Mouse (Mus musculus) small intestine, adult 2 months (tissue): ENCODE results near the gene Prtn3. TPM values are rescaled to one million over a fixed set of nuclear protein-coding genes. Genes with fewer than 3 reads are reported as not detected.
"Not testable (repeated sequence)": the region's sequence is repeated elsewhere in the genome, so short reads cannot be mapped to it uniquely, and the experiment has no call there.

Source experiments
- H3K27ac ChIP-seq: fragments of 200-500 bp; 2 replicates; pipeline ENCODE4 v1.5.1; 2012; ENCODE audit warnings: low read depth, low read length, control low read depth, inconsistent platforms; ENCODE audit not compliant: insufficient read depth
- H3K27me3 ChIP-seq: fragments of 200-500 bp; 2 replicates; pipeline ENCODE4 v1.6.1; 2012; ENCODE audit warnings: mild to moderate bottlenecking, moderate library complexity, low read length, inconsistent platforms; ENCODE audit not compliant: control insufficient read depth, insufficient read depth
- H3K36me3 ChIP-seq: fragments of 200-500 bp; 2 replicates; pipeline ENCODE4 v1.6.1; 2012; ENCODE audit warnings: mild to moderate bottlenecking, low read length, control low read depth, inconsistent platforms; ENCODE audit not compliant: control insufficient read depth, insufficient read depth
- H3K4me1 ChIP-seq: fragments of 200-500 bp; 2 replicates; pipeline ENCODE4 v1.6.1; 2012; ENCODE audit warnings: low read length, inconsistent platforms, mixed read lengths; ENCODE audit not compliant: control insufficient read depth, insufficient read depth, insufficient read length
- H3K4me3 ChIP-seq: fragments of 200-500 bp; 2 replicates; pipeline ENCODE4 v1.5.1; 2012; ENCODE audit warnings: low read depth, mild to moderate bottlenecking, control low read depth, inconsistent platforms, low read length, moderate library complexity
- CTCF ChIP-seq: fragments of 200-500 bp; IDR thresholded peaks from 2 replicates; pipeline ENCODE4 v1.5.1; 2012; ENCODE audit warnings: low read depth, mild to moderate bottlenecking, control low read depth, inconsistent platforms, low read length, moderate library complexity, mixed read lengths; ENCODE audit not compliant: insufficient replicate concordance, insufficient read length; ENCODE audit errors: extremely low read depth
- POLR2A ChIP-seq: fragments of 200-500 bp; IDR thresholded peaks from 2 replicates; pipeline ENCODE4 v1.6.1; 2012; ENCODE audit warnings: low read depth, mild to moderate bottlenecking, control low read depth, inconsistent platforms, low read length, moderate library complexity
- WGBS: fragments of 180-500 bp; shearing (Covaris S2); methylation state at CpG from one replicate; pipeline ENCODE4 v1.1.7; 2018; 5-methylcytosine and 5-hydroxymethylcytosine counted together
- polyA plus RNA-seq: library from polyadenylated mRNA; depleted of rRNA; stranded (reverse); fragments of >200 nt; gene quantifications from 2 replicates; pipeline ENCODE4 v1.2.3, GENCODE M21; 2012

Prtn3 gene
- polyA plus RNA-seq, 1 experiment, result 2.1 TPM

DNA sequence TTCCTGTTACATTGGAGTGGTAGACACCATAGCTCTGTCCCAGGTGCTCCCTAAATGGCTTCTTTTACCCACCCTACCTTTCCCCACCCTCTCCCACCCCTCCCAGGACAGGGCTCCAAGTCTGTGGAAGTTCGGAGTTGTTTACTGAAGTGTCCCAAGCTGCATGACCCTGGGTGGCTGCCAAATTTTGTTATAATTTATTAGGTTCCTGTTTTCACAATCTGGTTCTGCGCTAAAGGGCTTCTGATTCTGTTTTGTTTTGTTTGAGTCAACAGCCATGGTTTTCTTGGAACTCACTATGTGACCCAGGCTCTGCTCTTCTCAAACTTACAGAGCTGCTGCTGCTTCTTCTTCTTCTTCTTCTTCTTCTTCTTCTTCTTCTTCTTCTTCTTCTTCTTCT, 15.1 kb downstream of the Prtn3 start:
- H3K27ac ChIP-seq, result no peak overlapping the region
- no peaks in the 10 kb centered on the region for H3K27me3 ChIP-seq
- H3K4me1 ChIP-seq, result no peaks in the 10 kb centered on the region
- 15% methylated on average over 2 of the region's 2 CpGs for whole genome bisulfite sequencing
- no peak overlapping the region for H3K4me3 ChIP-seq
- TF ChIP-seq CTCF, result no peak
- TF ChIP-seq POLR2A, result no peak
- H3K36me3 ChIP-seq, result no peaks in the 10 kb centered on the region

DNA sequence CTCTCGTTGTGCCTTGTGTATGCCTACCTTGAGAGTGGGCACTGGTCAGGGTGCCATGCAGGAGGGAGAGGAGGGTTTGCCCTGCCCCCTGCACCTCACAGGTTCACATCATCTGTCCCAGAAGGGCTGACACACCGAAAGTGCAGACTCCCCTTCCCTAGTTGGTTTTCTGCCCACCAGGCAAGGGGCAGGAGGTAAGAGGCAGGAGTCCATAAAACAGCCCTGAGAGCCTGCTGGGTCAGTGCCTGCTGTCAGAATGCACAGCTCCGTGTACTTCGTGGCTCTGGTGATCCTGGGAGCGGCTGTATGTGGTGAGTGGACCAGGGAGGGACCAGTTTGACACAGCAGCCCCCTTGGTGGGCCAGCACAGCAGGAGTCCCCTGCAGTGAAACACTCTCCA, 16.4 kb downstream of the Prtn3 start, which contains the start of gene Cfd:
Cfd (plus strand) TSS at position 184 of the 400 bp plus-strand sequence.
- TF ChIP-seq CTCF (no peak), POLR2A (no peak)
- Histone ChIP-seq H3K27ac (no peak within 1 kb of the TSS), H3K27me3 (no peaks in the 10 kb centered on the region), H3K36me3 (peaks cover 4% of the 10 kb centered on the region; the same call in 1 of the 2 replicates), H3K4me1 (no peaks in the 10 kb centered on the region), H3K4me3 (no peak within 1 kb of the TSS)
- WGBS, result 48% methylated on average over 5 of the region's 5 CpGs

DNA sequence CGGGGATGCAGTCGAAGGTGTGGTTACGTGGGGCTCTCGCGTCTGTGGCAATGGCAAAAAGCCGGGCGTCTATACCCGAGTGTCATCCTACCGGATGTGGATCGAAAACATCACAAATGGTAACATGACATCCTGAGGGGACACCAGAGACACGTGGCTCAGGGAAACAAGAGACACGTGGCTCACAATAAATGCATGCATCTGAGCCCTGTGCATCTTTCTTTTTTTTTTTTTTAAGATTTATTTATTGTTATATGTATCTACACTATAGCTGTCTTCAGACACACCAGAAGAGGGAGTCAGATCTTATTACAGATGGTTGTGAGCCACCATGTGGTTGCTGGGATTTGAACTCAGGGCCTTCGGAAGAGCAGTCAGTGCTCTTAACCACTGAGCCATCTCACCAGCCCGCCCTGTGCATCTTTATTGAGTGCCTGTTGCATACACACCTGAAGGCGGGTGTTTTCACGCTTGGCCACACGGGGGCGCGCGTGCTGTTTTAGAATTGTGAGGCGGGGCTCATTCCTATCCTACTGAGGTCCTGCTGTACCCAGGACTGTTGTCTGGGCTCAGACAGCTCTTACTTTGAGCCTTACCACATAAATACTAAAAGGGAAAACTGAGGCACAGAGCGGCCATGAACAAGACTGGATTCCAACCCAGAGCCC, 18.3 kb downstream of the Prtn3 start:
- H3K27me3 ChIP-seq, H3K27ac ChIP-seq, H3K4me3 ChIP-seq, H3K4me1 ChIP-seq: not testable (repeated sequence)
- WGBS, result 38% methylated on average over 22 of the region's 22 CpGs
- TF ChIP-seq CTCF, result peak; percentile 77
- peaks cover 11% of the 10 kb centered on the region; the same call in 1 of the 2 replicates for H3K36me3 ChIP-seq

DNA sequence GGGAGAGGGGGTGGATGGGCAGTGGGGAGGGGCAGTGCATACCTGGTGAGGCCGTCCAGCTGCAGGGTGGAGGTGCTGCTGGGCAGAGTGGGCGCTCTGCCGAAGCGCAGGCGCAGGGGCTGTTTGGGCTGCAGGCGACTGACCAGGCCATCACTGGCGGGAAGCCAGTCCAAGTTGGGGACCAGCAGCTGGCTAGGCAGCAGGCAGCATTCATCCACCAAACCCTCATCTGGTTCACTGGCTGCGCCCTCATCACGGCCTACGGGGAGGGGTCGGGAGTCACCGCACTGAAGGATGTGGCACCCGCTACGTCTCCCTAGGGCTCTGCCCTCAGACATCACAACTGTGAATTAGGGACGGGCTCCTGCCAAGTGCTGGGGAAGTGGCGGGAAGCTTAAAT, 22.0 kb downstream of the Prtn3 start:
- Histone ChIP-seq H3K27ac (no peak overlapping the region), H3K27me3 (no peaks in the 10 kb centered on the region), H3K36me3 (peaks cover 12% of the 10 kb centered on the region; the same call in 1 of the 2 replicates), H3K4me1 (peaks cover 9% of the 10 kb centered on the region), H3K4me3 (no peak overlapping the region)
- 89% methylated on average over 16 of the region's 16 CpGs for WGBS
- TF ChIP-seq CTCF (no peak), POLR2A (no peak)

DNA sequence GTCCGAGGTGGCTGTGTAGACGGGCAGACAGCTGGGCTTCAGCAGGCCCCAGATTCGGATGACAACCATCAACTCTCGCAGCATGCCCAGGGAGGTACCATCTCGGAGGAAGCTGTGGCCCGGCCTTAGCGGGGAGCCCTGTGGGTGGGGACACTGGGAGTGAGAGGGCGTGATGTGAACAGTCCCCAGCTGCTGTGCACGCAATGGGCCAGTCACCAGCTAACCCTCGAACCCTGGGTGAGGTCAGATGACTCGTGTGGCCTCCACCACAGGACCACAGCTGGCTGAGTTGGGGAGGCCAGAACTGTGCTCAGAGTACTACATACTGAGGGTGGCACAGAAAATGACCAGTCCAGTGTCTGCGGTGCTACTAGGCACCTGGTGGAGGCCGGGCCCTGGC, 22.5 kb downstream of the Prtn3 start:
- H3K4me1 ChIP-seq, result peaks cover 9% of the 10 kb centered on the region
- no peak overlapping the region for H3K4me3 ChIP-seq
- no peak overlapping the region for H3K27ac ChIP-seq
- H3K36me3 ChIP-seq, result peaks cover 12% of the 10 kb centered on the region; the same call in 1 of the 2 replicates
- H3K27me3 ChIP-seq, result no peaks in the 10 kb centered on the region
- WGBS, result 83% methylated on average over 13 of the region's 13 CpGs
- no peak for TF ChIP-seq CTCF
- no peak for TF ChIP-seq POLR2A

DNA sequence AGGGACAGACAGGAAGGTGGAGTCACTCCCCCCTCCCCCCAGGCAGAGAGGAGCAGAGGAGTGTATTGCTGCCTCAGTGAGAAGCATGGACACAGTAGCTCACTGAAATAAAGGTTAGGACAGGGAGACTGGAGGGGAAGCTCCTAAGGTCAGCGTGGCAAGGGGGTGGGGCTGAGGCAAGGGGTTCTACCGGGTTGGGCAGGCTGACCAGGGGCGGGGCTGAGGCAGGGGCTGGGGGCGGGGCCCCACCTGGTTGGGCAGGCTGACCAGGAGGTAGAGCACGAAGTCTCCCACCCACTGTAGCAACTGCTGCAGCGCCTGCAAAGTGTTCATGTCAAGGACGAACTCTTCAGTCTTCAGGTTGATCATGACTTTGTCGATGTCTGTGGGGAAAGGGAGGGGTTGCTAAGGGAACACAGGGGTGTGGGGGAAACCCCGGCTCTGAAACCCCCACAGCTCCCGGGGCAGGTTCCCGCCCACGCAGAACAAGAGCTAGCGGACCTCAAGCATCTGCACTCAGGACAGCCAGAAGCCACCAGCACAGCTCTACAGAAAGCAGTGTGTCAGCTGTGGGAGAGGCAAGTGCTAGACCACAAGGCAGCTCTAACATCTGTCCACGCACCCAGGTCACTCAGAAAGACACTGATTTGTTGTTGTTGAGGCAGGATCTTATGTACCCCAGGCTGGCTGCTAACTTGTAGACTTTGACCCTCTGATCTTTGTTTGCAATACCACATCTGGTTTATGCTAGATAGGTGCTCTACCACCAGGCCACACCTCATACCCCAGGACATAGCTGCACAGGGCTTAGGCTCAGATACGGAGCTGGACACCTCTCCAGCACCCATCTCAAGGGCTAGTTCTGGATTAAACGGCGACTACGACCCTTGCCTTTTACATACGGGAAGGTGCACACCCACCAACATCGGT, 23.3 kb downstream of the Prtn3 start:
- WGBS, result 52% methylated on average over 20 of the region's 20 CpGs
- Histone ChIP-seq H3K4me1 (peaks cover 9% of the 10 kb centered on the region), H3K27me3 (no peaks in the 10 kb centered on the region), H3K4me3 (no peak overlapping the region), H3K36me3 (peaks cover 15% of the 10 kb centered on the region; the same call in 1 of the 2 replicates), H3K27ac (no peak overlapping the region)
- TF ChIP-seq POLR2A (no peak), CTCF (no peak)

DNA sequence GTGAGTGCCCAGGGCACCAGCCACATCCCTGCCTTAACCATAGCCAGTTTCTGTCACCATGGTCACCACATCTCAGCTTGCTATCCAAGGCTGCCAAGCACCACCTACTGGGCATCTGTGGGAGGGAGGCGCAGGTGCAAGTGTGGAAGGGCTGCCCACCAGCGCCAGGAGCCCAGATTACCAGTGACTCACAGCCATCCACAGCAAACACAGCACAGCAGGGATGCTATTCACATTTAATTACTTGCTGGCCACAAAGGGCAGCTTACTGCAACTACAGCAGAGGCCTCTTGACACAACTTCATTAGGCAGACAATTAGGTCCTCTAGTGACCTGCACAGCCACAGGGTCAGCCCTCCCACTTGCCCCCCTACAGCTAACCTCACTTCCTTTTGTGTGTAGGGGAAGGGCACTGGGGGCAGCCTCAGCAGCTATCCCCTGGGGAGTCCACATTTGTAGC, 26.7 kb downstream of the Prtn3 start:
- WGBS, result 68% methylated on average over 2 of the region's 2 CpGs
- peaks cover 22% of the 10 kb centered on the region for H3K36me3 ChIP-seq
- H3K27me3 ChIP-seq, result no peaks in the 10 kb centered on the region

More for the DNA sequence above, 26.7 kb downstream of the Prtn3 start:
- no peak for TF ChIP-seq CTCF
- TF ChIP-seq POLR2A, result no peak
- H3K27ac ChIP-seq, result no peak overlapping the region
- H3K4me1 ChIP-seq, result peaks cover 9% of the 10 kb centered on the region
- no peak overlapping the region for H3K4me3 ChIP-seq
